Mouse (Mus musculus) T-cell, adult 2 months (primary cell): ENCODE measurements around the gene Mtif3.
A peak's percentile ranks its signal among the peaks of the same experiment; 100 is the strongest.
"Not testable (repeated sequence)": the region's sequence is repeated elsewhere in the genome, so short reads cannot be mapped to it uniquely, and the experiment has no call there.

Experiments used
- DNase-seq: peaks from one replicate; pipeline ENCODE4 v3.0.0; 2022; ENCODE audit warnings: low spot score

The Mtif3 gene

GRCm38 (mm10) chr5:146948508-146949088 is 15.0 kb downstream of the Mtif3 start, which contains the start of gene Gtf3a:
Gene Gtf3a (plus strand): TSS chr5:146948657.
- peak; percentile 78 for DNase-seq

GRCm38 (mm10) chr5:146948041-146948507 is 15.5 kb downstream of the Mtif3 start:
- peak; percentile 23 for DNase-seq

- DNase-seq: no peak
Observed at GRCm38 (mm10) chr5:146947497-146947896, 16.1 kb downstream of the Mtif3 start.

DNA sequence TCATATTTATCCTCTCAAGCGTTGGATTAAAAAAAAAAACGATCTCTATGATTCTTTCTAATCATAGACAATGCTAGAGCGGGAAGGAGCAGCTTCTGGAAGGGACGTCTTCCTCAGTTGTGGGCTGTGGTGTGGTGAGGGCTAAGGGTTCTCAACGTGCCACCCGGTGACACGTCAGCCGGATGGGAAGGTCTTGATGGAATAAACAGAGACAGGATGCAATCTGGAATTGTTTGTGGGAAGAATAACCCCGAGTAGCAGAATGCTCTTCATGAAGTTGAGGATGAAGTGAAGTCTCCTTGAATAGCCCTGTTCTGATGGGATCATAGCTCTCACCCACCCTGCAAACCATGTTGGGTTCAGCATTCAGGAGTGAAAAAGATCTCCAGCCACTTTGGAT is 16.9 kb downstream of the Mtif3 start:
- no peak for DNase-seq

DNA sequence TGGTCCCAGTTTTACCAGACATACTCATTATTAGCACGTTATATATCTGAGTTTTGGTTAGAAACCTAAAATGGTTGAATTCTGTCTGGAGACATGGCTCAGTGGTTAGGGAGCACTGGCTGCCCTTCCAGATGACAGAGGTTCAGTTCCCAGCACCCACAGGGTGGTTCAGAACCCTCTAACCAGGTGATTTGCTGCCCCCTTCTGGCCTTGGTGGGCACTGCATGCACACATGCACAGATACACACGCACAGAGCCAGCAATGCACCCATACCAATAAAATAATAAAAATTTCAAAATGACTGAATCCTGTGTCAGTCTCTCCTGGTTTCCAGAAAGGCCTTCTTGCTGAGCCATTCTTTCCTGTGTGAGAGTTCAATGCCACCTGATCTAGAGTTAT is 19.0 kb downstream of the Mtif3 start:
- no peak for DNase-seq

DNA sequence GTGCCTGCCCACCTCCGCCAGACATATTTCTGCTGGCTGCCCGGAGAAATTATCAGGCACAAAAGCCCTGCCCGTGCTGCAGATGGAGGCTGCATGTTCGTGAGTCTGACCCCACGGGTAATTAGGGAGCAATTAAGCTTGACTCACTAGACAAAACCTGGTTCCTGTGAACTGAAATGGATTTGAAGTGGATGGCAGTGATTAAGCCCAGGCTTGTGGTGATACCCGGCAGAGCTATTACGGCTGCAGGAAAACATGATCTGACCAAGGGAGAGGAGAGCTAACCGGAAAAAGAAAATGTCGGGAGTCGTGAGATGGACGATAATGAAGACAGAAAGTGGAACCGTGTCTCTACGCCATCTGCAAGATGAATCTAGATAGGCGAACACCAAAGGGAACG is 20.6 kb downstream of the Mtif3 start:
- DNase-seq: no peak

DNA sequence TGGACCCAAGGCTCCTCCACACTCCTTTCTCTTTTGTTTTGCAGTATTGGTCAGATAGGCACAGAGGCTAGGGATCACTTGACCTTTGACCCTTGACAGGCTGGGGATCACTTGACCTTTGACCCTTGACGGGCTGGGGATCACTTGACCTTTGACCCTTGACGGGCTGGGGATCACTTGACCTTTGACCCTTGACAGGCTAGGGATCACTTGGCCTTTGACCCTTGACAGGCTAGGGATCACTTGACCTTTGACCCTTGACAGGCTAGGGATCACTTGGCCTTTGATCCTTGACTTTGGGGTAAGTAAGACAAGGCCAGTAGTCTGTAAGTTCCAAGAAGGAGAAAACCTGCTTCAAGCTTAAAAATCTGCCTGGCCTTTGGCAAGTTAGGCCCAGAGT is 21.7 kb downstream of the Mtif3 start:
- DNase-seq: not testable (repeated sequence)

- DNase-seq: peak; percentile 18
Observed at GRCm38 (mm10) chr5:146940219-146940618, 23.4 kb downstream of the Mtif3 start.

DNA sequence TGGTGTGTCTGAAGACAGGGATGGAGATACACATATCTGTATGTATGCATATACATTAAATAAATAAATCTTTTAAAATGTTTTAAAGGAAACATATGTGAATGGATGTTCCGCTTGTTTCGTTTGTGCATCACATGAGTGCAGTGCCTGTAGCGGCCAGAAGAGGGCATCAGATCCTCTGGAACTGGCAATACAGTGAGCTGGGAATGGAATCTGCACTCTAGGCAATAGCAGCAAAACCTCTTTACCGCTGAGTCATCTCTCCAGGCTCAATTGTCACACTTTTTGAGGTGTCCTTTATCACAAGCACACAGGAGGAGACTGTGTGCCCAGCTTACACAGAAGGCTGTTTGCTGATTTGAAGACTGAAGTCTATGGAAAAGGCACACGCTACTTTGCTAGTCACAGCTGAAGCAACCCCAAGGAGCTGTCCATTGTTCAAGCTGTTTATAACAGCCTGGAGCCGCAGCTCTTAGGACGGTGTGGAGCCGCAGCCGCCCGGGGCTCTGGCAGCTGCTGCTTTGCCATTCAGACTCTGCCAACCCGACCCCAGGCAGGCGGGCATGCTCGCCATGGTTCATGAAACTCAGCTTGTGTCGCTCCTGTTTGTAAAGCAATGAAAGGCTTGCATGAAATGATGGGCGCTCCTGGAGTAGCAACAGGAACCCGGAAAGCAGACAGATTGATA is 24.3 kb downstream of the Mtif3 start:
- DNase-seq: no peak

DNA sequence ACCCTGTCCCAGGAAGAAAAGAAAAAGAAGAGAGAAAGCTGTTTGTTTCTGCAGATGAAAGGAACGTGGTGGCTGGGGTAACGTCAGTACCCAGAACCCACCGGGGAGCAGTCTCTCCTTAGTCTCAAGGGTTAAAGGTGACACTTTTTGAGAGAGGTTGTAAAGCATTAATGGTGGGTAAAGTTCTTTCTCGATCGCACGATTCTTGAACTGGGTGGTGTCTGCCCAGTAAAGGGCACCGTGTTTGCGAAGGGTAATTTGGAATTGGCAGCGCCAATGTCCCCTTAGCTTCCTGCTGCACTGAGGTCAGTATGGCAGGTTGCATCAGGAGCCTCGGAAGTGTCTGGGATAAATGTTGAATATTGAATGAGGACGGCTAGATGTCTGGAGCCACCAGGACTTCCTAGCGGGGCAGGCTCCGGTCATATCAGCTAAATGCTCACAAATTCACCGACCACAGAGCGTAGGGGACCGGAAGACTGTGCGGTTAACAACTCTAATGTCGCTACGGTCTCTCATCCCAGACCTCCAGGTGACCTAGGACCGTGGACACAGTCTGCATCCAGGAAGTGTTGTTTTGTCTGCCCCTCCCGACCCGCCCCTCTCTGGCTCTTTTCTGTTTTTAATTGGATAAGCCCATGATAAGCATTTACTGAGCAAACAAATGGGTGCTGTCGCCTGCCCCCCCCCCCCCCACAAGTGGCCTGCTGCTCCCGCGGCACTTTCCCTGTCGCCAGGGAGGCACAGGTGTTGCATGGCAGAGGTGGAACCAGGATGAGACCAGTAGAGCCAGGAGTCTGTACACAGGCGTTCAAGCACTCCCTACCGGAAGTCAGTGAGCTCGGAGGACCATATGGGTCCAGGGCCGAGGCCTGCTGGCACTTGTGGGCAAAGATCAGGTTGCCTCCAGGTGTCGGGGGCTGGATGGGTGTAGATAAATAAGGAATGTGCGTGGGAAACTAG is 25.8 kb downstream of the Mtif3 start:
- no peak for DNase-seq

DNA sequence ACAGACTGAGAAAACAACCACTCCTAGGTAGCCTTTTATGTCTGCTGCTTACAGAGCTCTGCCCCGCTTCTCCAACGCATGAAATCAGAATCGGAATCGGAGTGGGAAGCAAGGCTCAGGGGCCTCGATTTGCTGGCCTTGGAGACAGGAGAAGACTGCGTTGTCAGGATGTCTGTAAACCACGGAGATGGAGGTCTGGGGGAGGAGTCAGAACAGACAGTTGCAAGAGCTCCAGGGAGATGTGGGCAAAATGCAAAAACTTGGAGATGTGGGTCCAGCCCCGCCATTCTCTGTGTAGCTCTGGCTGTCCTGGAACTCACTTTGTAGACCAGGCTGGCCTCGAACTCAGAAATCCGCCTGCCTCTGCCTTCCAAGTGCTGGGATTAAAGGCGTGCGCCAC is 30.1 kb downstream of the Mtif3 start:
- DNase-seq: no peak

- no peak for DNase-seq
Observed at GRCm38 (mm10) chr5:146931904-146932553, 31.6 kb downstream of the Mtif3 start.

DNA sequence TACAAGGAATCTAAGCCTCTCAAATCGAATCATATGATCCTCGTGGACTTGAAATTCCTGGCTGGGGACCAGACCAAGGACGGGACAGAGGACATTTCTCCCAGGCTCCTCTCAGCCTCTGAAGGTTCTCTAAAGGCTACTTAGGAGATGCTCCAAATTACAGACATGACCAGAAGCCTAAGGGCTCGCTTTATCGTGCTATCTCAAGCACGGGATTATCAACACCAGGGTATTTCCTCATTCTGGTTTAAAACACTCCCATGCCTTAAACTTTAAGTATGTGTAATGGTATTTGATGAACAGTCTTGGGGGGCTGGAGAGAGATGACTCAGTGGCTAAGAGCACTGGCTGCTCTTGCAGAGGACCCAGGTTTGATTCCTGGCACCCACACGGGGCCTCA is 32.2 kb downstream of the Mtif3 start:
- no peak for DNase-seq

- DNase-seq: no peak
Observed at GRCm38 (mm10) chr5:146926673-146927072, 36.9 kb downstream of the Mtif3 start.

- DNase-seq: no peak
Observed at GRCm38 (mm10) chr5:146923547-146923946, 40.1 kb downstream of the Mtif3 start.

DNA sequence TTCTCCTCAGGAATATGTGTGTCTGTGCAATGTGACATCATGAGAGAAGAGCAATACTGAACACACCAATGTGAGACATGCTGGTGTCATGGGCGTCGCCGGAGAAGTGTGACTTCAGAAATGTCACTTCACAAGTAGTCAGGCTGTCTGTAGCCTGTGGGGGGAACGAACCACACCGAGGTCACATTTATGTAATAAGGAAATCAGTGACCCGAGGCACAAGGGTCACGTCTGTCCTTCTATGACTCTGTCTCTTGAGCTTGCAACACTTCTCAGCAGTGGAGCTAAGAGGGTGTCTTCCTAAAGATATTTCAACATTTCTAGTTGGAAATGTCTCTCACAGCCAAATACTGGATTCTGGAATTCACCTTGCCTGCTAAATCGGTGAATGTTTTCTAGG is 42.4 kb downstream of the Mtif3 start:
- no peak for DNase-seq

DNA sequence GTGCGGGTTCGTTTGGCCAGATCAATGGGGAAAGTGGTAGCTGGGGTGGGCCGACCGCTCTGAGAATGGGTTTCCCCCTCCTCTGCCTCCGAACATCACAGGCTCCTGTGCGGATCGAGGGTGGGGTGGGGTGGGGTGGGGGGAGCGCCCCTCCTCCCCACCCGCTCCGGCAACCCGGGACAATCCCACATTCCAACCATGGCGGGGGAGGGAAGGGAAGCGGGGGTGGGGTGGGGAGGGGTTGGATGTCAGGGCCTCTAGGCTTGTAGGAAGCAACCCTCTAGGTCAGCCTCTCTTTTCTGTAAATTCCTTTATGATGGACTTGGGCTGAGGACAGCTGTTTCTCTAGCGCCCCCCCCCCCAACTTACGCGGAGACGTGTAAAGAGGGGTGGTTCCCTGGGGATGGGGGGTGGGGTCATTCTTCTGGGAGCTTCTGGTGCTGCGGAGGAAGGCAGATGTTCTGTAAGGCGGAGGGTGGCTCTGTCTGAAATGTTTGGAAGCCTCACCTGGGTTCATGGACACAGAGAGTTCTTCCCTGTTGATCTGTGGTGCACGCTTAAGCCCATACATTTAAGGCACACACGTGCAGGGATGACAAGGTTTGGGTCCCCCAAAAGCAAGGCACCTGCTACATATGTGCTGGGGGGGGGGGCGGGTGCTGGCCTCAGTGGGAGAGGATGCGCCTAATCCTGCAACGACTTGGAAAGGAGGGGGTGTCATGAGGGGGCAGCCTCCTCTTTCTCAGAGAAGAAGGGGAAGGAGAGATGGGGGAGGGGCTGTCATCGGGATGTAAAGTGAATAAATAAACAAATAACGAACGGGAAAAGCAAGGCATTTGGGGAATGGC is 43.1 kb downstream of the Mtif3 start:
- DNase-seq: no peak

DNA sequence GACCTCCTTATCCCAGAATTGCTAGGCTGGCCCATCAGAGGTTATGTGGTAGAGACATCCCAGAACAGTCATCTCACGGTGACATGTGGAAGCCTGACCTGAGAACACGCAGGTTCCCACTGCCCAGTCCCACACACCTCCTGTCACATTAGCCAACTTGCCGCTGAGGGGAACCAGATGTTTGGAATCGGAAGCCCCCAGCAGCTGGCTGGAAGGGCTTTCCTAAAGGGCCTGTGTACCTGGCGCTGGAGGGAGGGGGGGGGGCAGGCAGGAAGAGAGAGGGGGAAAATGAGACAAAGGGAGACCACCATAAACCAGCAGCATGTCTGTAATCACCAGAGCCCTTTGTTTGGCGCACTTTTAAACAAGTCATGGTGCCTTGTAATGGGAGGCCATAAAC is 43.7 kb downstream of the Mtif3 start:
- no peak for DNase-seq

- DNase-seq: not testable (repeated sequence)
Observed at GRCm38 (mm10) chr5:146917357-146917756, 46.2 kb downstream of the Mtif3 start.

DNA sequence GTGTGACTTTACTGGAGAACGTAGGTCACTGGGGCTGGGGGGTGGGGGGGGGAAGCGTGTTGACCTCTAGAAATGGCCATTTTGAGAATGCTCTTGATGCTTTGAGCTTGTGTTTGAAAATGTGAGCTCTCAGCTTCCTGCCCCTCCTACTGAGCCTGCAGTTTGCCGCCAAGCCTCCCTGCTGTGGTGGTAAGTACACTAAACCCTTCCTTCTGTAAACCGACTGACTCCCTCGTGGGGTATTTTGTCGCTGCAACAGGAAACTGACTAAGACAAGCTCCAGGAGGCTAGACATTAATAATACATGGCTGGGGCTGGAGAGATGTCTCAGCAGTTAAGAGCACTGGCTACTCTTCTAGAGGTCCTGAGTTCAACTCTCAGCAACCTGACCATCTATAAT is 46.8 kb downstream of the Mtif3 start:
- DNase-seq: no peak

GRCm38 (mm10) chr5:146916273-146916672 is 47.3 kb downstream of the Mtif3 start:
- DNase-seq: no peak
